Mouse (Mus musculus) right cerebral cortex, postnatal 25 days (tissue): ENCODE measurements around the gene Gm20835.
"Not testable (repeated sequence)": the region's sequence is repeated elsewhere in the genome, so short reads cannot be mapped to it uniquely, and the experiment has no call there.

Source experiments
- DNase-seq: peaks from one replicate; pipeline ENCODE4 v3.0.0; 2022

The Gm20835 gene

GRCm38 (mm10) chrY:36735190-36735589 is at the start of gene Gm20835:
Gene Gm20835, minus strand, starts transcription at chrY:36735290.
- not testable (repeated sequence) for DNase-seq
